Mouse (Mus musculus): ENCODE results near the gene Nms.

The Nms gene

GRCm38 (mm10) chr1:38938849-38939248 lies at the start of gene Nms:
Gene Nms (plus strand): TSS chr1:38939149.
- H3K27me3 ChIP-seq (ENCODE audit: insufficient read depth, low read length) = 0 out of 2 replicates have a peak, but pooled peaks cover 4% of the 10 kb centered on the region
- no peaks in the 10 kb centered on the region for H3K9me3 ChIP-seq (ENCODE audit: low read length)
- no peaks in the 10 kb centered on the region for H3K4me1 ChIP-seq (replicated peaks; ENCODE audit: low read depth, low read length)
- H3K4me3 ChIP-seq (replicated peaks; ENCODE audit: low read length) = no peak within 1 kb of the TSS
- TF ChIP-seq NANOG (IDR thresholded peaks at IDR 0.05; ENCODE audit: borderline replicate concordance, low read length) (no peak), POU5F1 (IDR thresholded peaks at IDR 0.05; ENCODE audit: borderline replicate concordance, low read length) (no peak), CTCF (conservative IDR thresholded peaks at IDR 0.05; ENCODE audit: low read length) (no peak)
- H3K36me3 ChIP-seq (ENCODE audit: insufficient read depth, low read length) = no peaks in the 10 kb centered on the region

GRCm38 (mm10) chr1:38891444-38891843 lies 47.5 kb upstream of the Nms start:
- Histone ChIP-seq H3K9me3 (ENCODE audit: low read length) (no peaks in the 10 kb centered on the region), H3K4me1 (replicated peaks; ENCODE audit: low read depth, low read length) (peaks cover 15% of the 10 kb centered on the region), H3K36me3 (ENCODE audit: insufficient read depth, low read length) (peaks cover 33% of the 10 kb centered on the region), H3K27me3 (ENCODE audit: insufficient read depth, low read length) (peaks cover 8% of the 10 kb centered on the region; the same call in 1 of the 2 replicates), H3K4me3 (replicated peaks; ENCODE audit: low read length) (no peak overlapping the region)
- TF ChIP-seq NANOG (IDR thresholded peaks at IDR 0.05; ENCODE audit: borderline replicate concordance, low read length) = no peak
- TF ChIP-seq CTCF (conservative IDR thresholded peaks at IDR 0.05; ENCODE audit: low read length) = no peak
- TF ChIP-seq POU5F1 (IDR thresholded peaks at IDR 0.05; ENCODE audit: borderline replicate concordance, low read length) = no peak

DNA sequence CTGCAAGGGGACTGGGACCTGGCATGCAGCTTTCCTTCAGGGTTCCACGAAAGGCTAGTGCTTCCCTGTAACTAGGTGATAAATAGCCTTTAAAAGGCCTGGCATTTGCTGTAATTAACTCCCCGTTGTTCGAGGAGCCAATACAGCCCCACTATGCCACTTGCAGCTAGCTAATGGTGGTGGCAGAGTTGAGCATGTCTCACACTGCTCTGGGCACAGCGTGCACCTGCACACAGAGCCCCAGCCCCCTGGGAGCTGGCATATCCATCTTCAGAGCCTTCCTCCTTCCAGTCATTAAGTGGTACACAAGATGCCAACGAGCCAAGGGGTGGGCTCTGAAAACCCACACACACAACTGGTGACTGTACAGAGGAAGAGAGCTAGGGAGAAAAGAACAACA lies 45.9 kb upstream of the Nms start:
- Histone ChIP-seq H3K4me1 (replicated peaks; ENCODE audit: low read depth, low read length) (peaks cover 4% of the 10 kb centered on the region), H3K27me3 (ENCODE audit: insufficient read depth, low read length) (peaks cover 8% of the 10 kb centered on the region; the same call in 1 of the 2 replicates), H3K4me3 (replicated peaks; ENCODE audit: low read length) (no peak overlapping the region), H3K36me3 (ENCODE audit: insufficient read depth, low read length) (peaks cover 33% of the 10 kb centered on the region), H3K9me3 (ENCODE audit: low read length) (no peaks in the 10 kb centered on the region)
- TF ChIP-seq NANOG (IDR thresholded peaks at IDR 0.05; ENCODE audit: borderline replicate concordance, low read length) = no peak
- TF ChIP-seq CTCF (conservative IDR thresholded peaks at IDR 0.05; ENCODE audit: low read length) = no peak
- TF ChIP-seq POU5F1 (IDR thresholded peaks at IDR 0.05; ENCODE audit: borderline replicate concordance, low read length) = no peak

DNA sequence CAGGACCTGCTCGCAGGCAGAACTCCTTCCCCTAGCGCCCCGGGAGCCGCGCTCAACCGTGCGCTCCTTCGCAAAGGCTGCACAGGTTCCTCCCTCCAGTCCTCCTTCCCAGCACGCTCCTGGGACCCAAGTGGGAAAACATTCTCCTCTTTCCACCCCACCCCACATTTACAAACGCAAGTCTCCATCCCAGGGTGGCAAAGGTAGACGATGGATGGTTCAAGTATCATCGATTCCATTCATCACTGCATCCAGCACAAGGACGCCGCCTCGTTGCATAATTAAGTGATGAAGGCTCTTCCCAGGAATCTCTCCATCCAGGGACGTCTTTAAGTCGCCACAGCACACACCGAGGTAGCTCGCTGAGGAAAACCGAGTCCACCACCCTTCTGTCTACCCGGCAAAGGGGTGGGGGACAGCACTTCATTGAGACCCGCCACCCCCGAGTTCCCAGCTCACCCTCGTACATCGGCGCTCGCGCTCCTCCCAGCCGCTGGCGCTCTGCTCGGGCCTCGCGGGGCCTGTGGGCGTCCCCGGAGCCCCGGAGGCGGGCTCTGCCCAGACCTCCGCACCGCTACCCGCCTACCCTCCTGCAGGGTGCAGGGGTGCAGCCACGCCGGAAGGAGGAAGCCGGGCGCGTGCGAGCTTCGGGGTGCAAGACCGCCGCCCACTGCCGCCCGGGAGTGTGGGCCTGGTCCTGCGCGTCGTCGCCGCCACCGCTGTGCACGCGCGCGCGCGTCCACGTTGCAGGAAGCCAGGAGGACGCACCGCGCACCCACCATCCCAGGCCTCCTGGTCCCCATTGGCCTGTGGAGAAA lies 41.3 kb upstream of the Nms start, which contains the start of gene Chst10:
Chst10 (minus strand) TSS at position 731 of the 818 bp plus-strand sequence.
- H3K27me3 ChIP-seq (ENCODE audit: insufficient read depth, low read length) = peaks cover 22% of the 10 kb centered on the region; the same call in 1 of the 2 replicates
- H3K4me3 ChIP-seq (replicated peaks; ENCODE audit: low read length) = peak within 1 kb of the TSS; percentile 86
- peaks cover 23% of the 10 kb centered on the region for H3K4me1 ChIP-seq (replicated peaks; ENCODE audit: low read depth, low read length)
- H3K9me3 ChIP-seq (ENCODE audit: low read length) = peaks cover 7% of the 10 kb centered on the region; the same call in 1 of the 2 replicates
- TF ChIP-seq POU5F1 (IDR thresholded peaks at IDR 0.05; ENCODE audit: borderline replicate concordance, low read length) (no peak), CTCF (conservative IDR thresholded peaks at IDR 0.05; ENCODE audit: low read length) (no peak), NANOG (IDR thresholded peaks at IDR 0.05; ENCODE audit: borderline replicate concordance, low read length) (no peak)
- H3K36me3 ChIP-seq (ENCODE audit: insufficient read depth, low read length) = peaks cover 18% of the 10 kb centered on the region

- H3K4me1 ChIP-seq (replicated peaks; ENCODE audit: low read depth, low read length) = peaks cover 32% of the 10 kb centered on the region
- H3K36me3 ChIP-seq (ENCODE audit: insufficient read depth, low read length) = no peaks in the 10 kb centered on the region
- peaks cover 7% of the 10 kb centered on the region; the same call in 1 of the 2 replicates for H3K9me3 ChIP-seq (ENCODE audit: low read length)
- peaks cover 15% of the 10 kb centered on the region; the same call in 1 of the 2 replicates for H3K27me3 ChIP-seq (ENCODE audit: insufficient read depth, low read length)
- TF ChIP-seq CTCF (conservative IDR thresholded peaks at IDR 0.05; ENCODE audit: low read length) (no peak), POU5F1 (IDR thresholded peaks at IDR 0.05; ENCODE audit: borderline replicate concordance, low read length) (no peak), NANOG (IDR thresholded peaks at IDR 0.05; ENCODE audit: borderline replicate concordance, low read length) (no peak)
- H3K4me3 ChIP-seq (replicated peaks; ENCODE audit: low read length) = no peak overlapping the region
These were observed 36.4 kb upstream of the Nms start for GRCm38 (mm10) chr1:38902571-38902970.

- peaks cover 9% of the 10 kb centered on the region; the same call in 1 of the 2 replicates for H3K27me3 ChIP-seq (ENCODE audit: insufficient read depth, low read length)
- H3K4me1 ChIP-seq (replicated peaks; ENCODE audit: low read depth, low read length) = peaks cover 26% of the 10 kb centered on the region
- peak; percentile 91 for TF ChIP-seq NANOG (IDR thresholded peaks at IDR 0.05; ENCODE audit: borderline replicate concordance, low read length)
- TF ChIP-seq POU5F1 (IDR thresholded peaks at IDR 0.05; ENCODE audit: borderline replicate concordance, low read length) = no peak
- no peak for TF ChIP-seq CTCF (conservative IDR thresholded peaks at IDR 0.05; ENCODE audit: low read length)
- H3K9me3 ChIP-seq (ENCODE audit: low read length) = peaks cover 7% of the 10 kb centered on the region; the same call in 1 of the 2 replicates
- H3K4me3 ChIP-seq (replicated peaks; ENCODE audit: low read length) = no peak overlapping the region
- no peaks in the 10 kb centered on the region for H3K36me3 ChIP-seq (ENCODE audit: insufficient read depth, low read length)
These were observed 35.0 kb upstream of the Nms start for GRCm38 (mm10) chr1:38903985-38904384.

DNA sequence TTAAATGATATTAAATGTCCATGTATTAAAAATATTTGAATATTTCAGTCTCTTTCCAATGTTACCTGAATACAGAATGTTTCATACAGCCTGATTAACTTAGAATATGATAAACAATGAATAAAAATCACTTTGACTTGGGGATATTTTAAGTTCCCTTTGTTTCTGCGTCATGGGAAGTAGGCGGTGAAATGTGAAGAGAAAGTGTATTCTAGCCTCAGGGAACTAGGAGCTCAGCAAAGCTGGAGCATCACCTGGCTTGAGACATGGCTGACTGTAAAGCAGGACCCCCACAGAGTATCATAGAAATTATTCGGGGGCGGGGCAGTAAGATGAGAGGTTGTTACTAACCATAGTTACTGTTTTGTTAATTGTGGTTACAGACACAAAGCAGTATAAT lies 10.0 kb upstream of the Nms start:
- Histone ChIP-seq H3K4me1 (replicated peaks; ENCODE audit: low read depth, low read length) (peaks cover 2% of the 10 kb centered on the region; the same call in 1 of the 2 replicates), H3K36me3 (ENCODE audit: insufficient read depth, low read length) (no peaks in the 10 kb centered on the region), H3K9me3 (ENCODE audit: low read length) (no peaks in the 10 kb centered on the region), H3K27me3 (ENCODE audit: insufficient read depth, low read length) (no peaks in the 10 kb centered on the region), H3K4me3 (replicated peaks; ENCODE audit: low read length) (no peak overlapping the region)
- TF ChIP-seq POU5F1 (IDR thresholded peaks at IDR 0.05; ENCODE audit: borderline replicate concordance, low read length) (no peak), NANOG (IDR thresholded peaks at IDR 0.05; ENCODE audit: borderline replicate concordance, low read length) (no peak), CTCF (conservative IDR thresholded peaks at IDR 0.05; ENCODE audit: low read length) (no peak)

DNA sequence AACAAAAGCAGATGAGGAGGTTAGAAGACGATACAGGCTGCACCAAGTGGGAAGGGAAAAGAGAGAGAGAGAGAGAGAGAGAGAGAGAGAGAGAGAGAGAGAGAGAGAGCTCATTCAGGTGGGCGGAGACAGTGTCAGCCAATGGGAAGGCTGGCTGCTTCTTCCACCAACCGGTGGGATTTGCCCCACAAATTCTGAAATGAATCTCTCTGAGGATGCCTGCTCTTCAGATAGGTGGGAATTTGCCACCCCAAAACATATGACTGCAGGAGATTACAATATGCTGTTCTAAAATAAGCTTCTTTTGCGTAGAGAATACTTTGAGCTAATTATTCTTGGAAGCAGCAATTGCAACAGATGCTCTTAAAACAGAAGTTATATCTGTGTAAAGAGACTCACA lies 9.5 kb upstream of the Nms start:
- peaks cover 2% of the 10 kb centered on the region; the same call in 1 of the 2 replicates for H3K4me1 ChIP-seq (replicated peaks; ENCODE audit: low read depth, low read length)
- no peaks in the 10 kb centered on the region for H3K36me3 ChIP-seq (ENCODE audit: insufficient read depth, low read length)
- H3K27me3 ChIP-seq (ENCODE audit: insufficient read depth, low read length) = no peaks in the 10 kb centered on the region
- H3K4me3 ChIP-seq (replicated peaks; ENCODE audit: low read length) = no peak overlapping the region
- TF ChIP-seq CTCF (conservative IDR thresholded peaks at IDR 0.05; ENCODE audit: low read length) (no peak), POU5F1 (IDR thresholded peaks at IDR 0.05; ENCODE audit: borderline replicate concordance, low read length) (no peak), NANOG (IDR thresholded peaks at IDR 0.05; ENCODE audit: borderline replicate concordance, low read length) (no peak)
- H3K9me3 ChIP-seq (ENCODE audit: low read length) = no peaks in the 10 kb centered on the region

Measured in E14TG2a.4 (cell line).